Mouse (Mus musculus) heart, adult 2 months (tissue): ENCODE measurements around the gene Rsph6a. TPM values are rescaled to one million over a fixed set of nuclear protein-coding genes. Genes with fewer than 3 reads are reported as not detected.

Experiments
- DNase-seq, 2 experiments: peaks; one replicate each; pipeline ENCODE4 v3.0.0; 2021
- H3K27ac ChIP-seq: fragments of 200-600 bp; 2 replicates; pipeline ENCODE4 v1.8.1; 2022
- H3K27me3 ChIP-seq: fragments of 200-500 bp; 2 replicates; pipeline ENCODE4 v1.6.1; 2012; ENCODE audit warnings: mild to moderate bottlenecking, low read length, inconsistent platforms, mixed read lengths; ENCODE audit not compliant: control insufficient read depth, insufficient read depth
- H3K36me3 ChIP-seq: fragments of 200-500 bp; 2 replicates; pipeline ENCODE4 v1.6.1; 2012; ENCODE audit warnings: low read length, inconsistent platforms; ENCODE audit not compliant: control insufficient read depth, insufficient read depth
- H3K4me1 ChIP-seq: fragments of 200-500 bp; 2 replicates; pipeline ENCODE4 v1.6.1; 2011; ENCODE audit warnings: low read length; ENCODE audit not compliant: control insufficient read depth, insufficient read depth
- H3K4me3 ChIP-seq: fragments of 200-600 bp; 2 replicates; pipeline ENCODE4 v1.8.1; 2022
- H3K79me2 ChIP-seq: fragments of 200-500 bp; replicated peaks from 2 replicates; pipeline ENCODE4 v1.6.1; 2012; ENCODE audit warnings: mild to moderate bottlenecking, inconsistent platforms, low read length, moderate library complexity, mixed read lengths; ENCODE audit not compliant: control insufficient read depth, insufficient read depth
- H3K9ac ChIP-seq: fragments of 200-500 bp; 2 replicates; pipeline ENCODE4 v1.6.1; 2012; ENCODE audit warnings: low read depth, mild to moderate bottlenecking, control low read depth, inconsistent platforms, low read length, mixed read lengths
- CTCF ChIP-seq: fragments of 200-600 bp; IDR thresholded peaks from 2 replicates; pipeline ENCODE4 v1.8.1; 2022; ENCODE audit warnings: antibody characterized with exemption, mild to moderate bottlenecking, moderate library complexity
- EP300 ChIP-seq: fragments of 200-500 bp; IDR thresholded peaks from 2 replicates; pipeline ENCODE4 v1.6.1; 2011; ENCODE audit warnings: low read depth, low read length, control low read depth; ENCODE audit not compliant: insufficient read depth
- POLR2A ChIP-seq: fragments of 200-500 bp; IDR thresholded peaks from 2 replicates; pipeline ENCODE4 v1.6.1; 2011; ENCODE audit warnings: mild to moderate bottlenecking, low read depth, low read length, control low read depth; ENCODE audit not compliant: insufficient read depth
- WGBS: fragments of 180-500 bp; shearing (Covaris S2); methylation state at CpG from one replicate; pipeline ENCODE4 v1.1.7; 2018; 5-methylcytosine and 5-hydroxymethylcytosine counted together
- intact Hi-C: fragments of 180-260 bp; cut with DNase I; formaldehyde crosslinking; loops from one replicate; pipeline ENCODE4 v1.15.1; 2025
- polyA plus RNA-seq: library from polyadenylated mRNA; depleted of rRNA; stranded (reverse); fragments of >200 nt; gene quantifications from 2 replicates; pipeline ENCODE4 v1.2.3, GENCODE M21; 2012
- total RNA-seq, 2 experiments: library from RNA; stranded (reverse); gene quantifications; 2 replicates each; pipeline ENCODE4 v1.2.3; 2021

Gene Rsph6a
- total and polyA plus RNA-seq, 3 experiments = 0.06 TPM; not detected in 2

- intact Hi-C loops = no loop called here
- WGBS = 34% methylated on average over 14 of the region's 14 CpGs
- TF ChIP-seq POLR2A (no peak), EP300 (no peak), CTCF (no peak)
- Histone ChIP-seq H3K27me3 (no peaks in the 10 kb centered on the region), H3K36me3 (peaks cover 3% of the 10 kb centered on the region), H3K79me2 (no peaks in the 10 kb centered on the region), H3K9ac (no peak overlapping the region), H3K4me1 (peaks cover 13% of the 10 kb centered on the region), H3K4me3 (no peak overlapping the region), H3K27ac (no peak overlapping the region)
- DNase-seq = peak; percentile 56 to 71
Measured at GRCm38 (mm10) chr7:19077761-19078160, 23.3 kb downstream of the Rsph6a start.

- Histone ChIP-seq H3K9ac (no peak overlapping the region), H3K36me3 (peaks cover 3% of the 10 kb centered on the region)
Measured at GRCm38 (mm10) chr7:19078732-19079131, 24.2 kb downstream of the Rsph6a start.

GRCm38 (mm10) chr7:19080451-19080950 lies 26.0 kb downstream of the Rsph6a start:
- H3K9ac ChIP-seq = no peak overlapping the region
- H3K27ac ChIP-seq = no peak overlapping the region
- no peaks in the 10 kb centered on the region for H3K79me2 ChIP-seq
- no peak for DNase-seq
- peaks cover 3% of the 10 kb centered on the region for H3K36me3 ChIP-seq
- 84% methylated on average over 19 of the region's 19 CpGs for WGBS
- H3K27me3 ChIP-seq = no peaks in the 10 kb centered on the region
- intact Hi-C loops = no loop called here
- H3K4me3 ChIP-seq = no peak overlapping the region
- TF ChIP-seq CTCF (no peak), EP300 (no peak), POLR2A (no peak)
- H3K4me1 ChIP-seq = peaks cover 8% of the 10 kb centered on the region

More at GRCm38 (mm10) chr7:19078732-19079131, 24.2 kb downstream of the Rsph6a start:
- no peaks in the 10 kb centered on the region for H3K27me3 ChIP-seq
- 63% methylated on average over 3 of the region's 3 CpGs for whole genome bisulfite sequencing
- no peak overlapping the region for H3K4me3 ChIP-seq
- H3K4me1 ChIP-seq = peaks cover 13% of the 10 kb centered on the region
- no peak for TF ChIP-seq EP300
- no peak for TF ChIP-seq POLR2A
- TF ChIP-seq CTCF = no peak
- intact Hi-C loops = no loop called here
- DNase-seq = no peak
- no peak overlapping the region for H3K27ac ChIP-seq
- H3K79me2 ChIP-seq = no peaks in the 10 kb centered on the region

- H3K4me1 ChIP-seq = peaks cover 7% of the 10 kb centered on the region
- no peak for TF ChIP-seq EP300
- TF ChIP-seq POLR2A = no peak
- TF ChIP-seq CTCF = no peak
- no peaks in the 10 kb centered on the region for H3K27me3 ChIP-seq
- peak overlapping the region; percentile 3; the same call in 1 of the 2 replicates for H3K9ac ChIP-seq
- intact Hi-C loops = no loop called here
- peaks cover 3% of the 10 kb centered on the region for H3K36me3 ChIP-seq
- H3K79me2 ChIP-seq = no peaks in the 10 kb centered on the region
- H3K4me3 ChIP-seq = no peak overlapping the region
- DNase-seq = peak; percentile 37 to 43
- H3K27ac ChIP-seq = peak overlapping the region; percentile 97
- 66% methylated on average over 4 of the region's 4 CpGs for WGBS
Measured at GRCm38 (mm10) chr7:19082171-19082570, 27.7 kb downstream of the Rsph6a start.

- Histone ChIP-seq H3K27me3 (no peaks in the 10 kb centered on the region), H3K9ac (no peak overlapping the region), H3K4me3 (no peak overlapping the region), H3K27ac (peak overlapping the region; percentile 97), H3K4me1 (peaks cover 5% of the 10 kb centered on the region), H3K36me3 (peaks cover 3% of the 10 kb centered on the region), H3K79me2 (no peaks in the 10 kb centered on the region)
- 33% methylated on average over 6 of the region's 6 CpGs for WGBS
- DNase-seq = peak; percentile 80 to 88
- intact Hi-C loops = no loop called here
- TF ChIP-seq POLR2A (no peak), EP300 (peak; percentile 84)
Measured at GRCm38 (mm10) chr7:19083096-19083495, 28.6 kb downstream of the Rsph6a start.

- Histone ChIP-seq H3K4me3 (peak within 1 kb of the TSS; percentile 48), H3K27me3 (no peaks in the 10 kb centered on the region), H3K79me2 (no peaks in the 10 kb centered on the region), H3K9ac (peak within 1 kb of the TSS; percentile 87), H3K4me1 (peaks cover 5% of the 10 kb centered on the region), H3K27ac (peak within 1 kb of the TSS; percentile 97), H3K36me3 (peaks cover 3% of the 10 kb centered on the region)
- TF ChIP-seq EP300 (no peak), POLR2A (peak; percentile 85), CTCF (no peak)
- WGBS = 23% methylated on average over 10 of the region's 10 CpGs
- intact Hi-C loops = no loop called here
- DNase-seq = peak; percentile 70 to 77
Measured at GRCm38 (mm10) chr7:19083701-19084100, 29.2 kb downstream of the Rsph6a start, which contains the start of gene Dmpk. Gene Dmpk, plus strand, starts transcription at chr7:19083849.
